Mouse (Mus musculus) olfactory bulb, adult 2 months (tissue): ENCODE measurements around the gene Tdpoz5.
"Not testable (repeated sequence)": the region's sequence is repeated elsewhere in the genome, so short reads cannot be mapped to it uniquely, and the experiment has no call there.

ENCODE experiments used
- CTCF ChIP-seq: fragments of 200-500 bp; IDR thresholded peaks from 2 replicates; pipeline ENCODE4 v1.5.1; 2012; ENCODE audit warnings: low read depth, mild to moderate bottlenecking, low read length, moderate library complexity; ENCODE audit not compliant: insufficient read depth
- POLR2A ChIP-seq: fragments of 200-500 bp; IDR thresholded peaks from 2 replicates; pipeline ENCODE4 v1.6.1; 2012; ENCODE audit warnings: mild to moderate bottlenecking, low read depth, low read length, moderate library complexity; ENCODE audit not compliant: insufficient read depth

- not testable (repeated sequence) for TF ChIP-seq CTCF, POLR2A
Measured at GRCm38 (mm10) chr3:93938386-93938785, 22.7 kb downstream of the Tdpoz5 start.
